Mouse (Mus musculus): ENCODE measurements at regions not wholly inside any gene's neighbourhood (a gene's known extent, or its start where the extent isn't known, plus 50 kb on each side); places are given as distances from the start of the nearest gene placed in this dataset.

- no peak for ATAC-seq (ENCODE audit: insufficient number of reproducible peaks, low FRiP score, low TSS enrichment, low read depth)
- H3K9me3 ChIP-seq (ENCODE audit: control insufficient read depth, low read length), result no peaks in the 10 kb centered on the region
- WGBS, result 76% methylated on average over 14 of the region's 14 CpGs
These were observed 223.5 kb upstream of the Spdye4c start for GRCm38 (mm10) chr2:128367266-128368150.

GRCm38 (mm10) chr2:128368534-128369273 is 222.3 kb upstream of the Spdye4c start:
- no peak for DNase-seq (ENCODE audit: low spot score)
- ATAC-seq (ENCODE audit: insufficient number of reproducible peaks, low FRiP score, low TSS enrichment, low read depth), result no peak
- Histone ChIP-seq H3K27ac (replicated peaks; ENCODE audit: low read depth, low read length) (no peak overlapping the region), H3K4me2 (ENCODE audit: low read depth, severe bottlenecking) (no peak overlapping the region), H3K36me3 (ENCODE audit: control insufficient read depth, insufficient read depth, low read length) (no peaks in the 10 kb centered on the region), H3K9me3 (ENCODE audit: control insufficient read depth, low read length) (no peaks in the 10 kb centered on the region), H3K9ac (ENCODE audit: low read length) (no peak overlapping the region), H3K27me3 (ENCODE audit: control insufficient read depth, insufficient read depth, low read length) (no peaks in the 10 kb centered on the region), H3K4me3 (ENCODE audit: low read depth, low read length) (no peak overlapping the region), H3K4me1 (ENCODE audit: control insufficient read depth, insufficient read depth, low read length) (peaks cover 6% of the 10 kb centered on the region)
- 78% methylated on average over 7 of the region's 7 CpGs for WGBS

More at GRCm38 (mm10) chr2:128367266-128368150, 223.5 kb upstream of the Spdye4c start:
- Histone ChIP-seq H3K4me3 (ENCODE audit: low read depth, low read length) (no peak overlapping the region), H3K36me3 (ENCODE audit: control insufficient read depth, insufficient read depth, low read length) (no peaks in the 10 kb centered on the region), H3K27me3 (ENCODE audit: control insufficient read depth, insufficient read depth, low read length) (no peaks in the 10 kb centered on the region), H3K4me1 (ENCODE audit: control insufficient read depth, insufficient read depth, low read length) (peaks cover 9% of the 10 kb centered on the region), H3K27ac (replicated peaks; ENCODE audit: low read depth, low read length) (no peak overlapping the region), H3K9ac (ENCODE audit: low read length) (no peak overlapping the region), H3K4me2 (ENCODE audit: low read depth, severe bottlenecking) (no peak overlapping the region)
- no peak for DNase-seq (ENCODE audit: low spot score)

DNA sequence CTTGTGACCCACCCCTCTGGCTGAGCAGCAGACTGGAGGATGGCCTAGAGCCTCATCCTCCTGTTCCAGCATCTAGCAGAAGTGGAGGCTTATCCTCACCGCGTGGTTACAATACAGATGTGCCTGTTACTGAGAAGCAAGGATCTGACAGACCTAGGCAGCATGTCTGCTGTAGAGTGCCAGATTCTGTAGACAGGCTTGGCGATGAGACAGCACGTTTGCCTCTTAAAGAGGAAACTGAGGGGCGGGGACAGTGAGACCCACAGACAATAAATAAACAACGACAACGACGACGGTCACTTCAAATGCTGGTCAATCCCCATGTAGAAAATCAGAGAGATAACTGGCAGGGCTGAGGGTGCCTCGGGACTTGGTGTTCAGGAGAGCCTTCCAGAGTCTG is 220.2 kb upstream of the Spdye4c start:
- Histone ChIP-seq H3K27ac (replicated peaks; ENCODE audit: low read depth, low read length) (no peak overlapping the region), H3K36me3 (ENCODE audit: control insufficient read depth, insufficient read depth, low read length) (no peaks in the 10 kb centered on the region), H3K4me3 (ENCODE audit: low read depth, low read length) (no peak overlapping the region), H3K9ac (ENCODE audit: low read length) (no peak overlapping the region), H3K4me1 (ENCODE audit: control insufficient read depth, insufficient read depth, low read length) (no peaks in the 10 kb centered on the region), H3K9me3 (ENCODE audit: control insufficient read depth, low read length) (no peaks in the 10 kb centered on the region), H3K27me3 (ENCODE audit: control insufficient read depth, insufficient read depth, low read length) (no peaks in the 10 kb centered on the region), H3K4me2 (ENCODE audit: low read depth, severe bottlenecking) (no peak overlapping the region)
- ATAC-seq (ENCODE audit: insufficient number of reproducible peaks, low FRiP score, low TSS enrichment, low read depth) (no peak), DNase-seq (ENCODE audit: low spot score) (no peak)
- WGBS, result 71% methylated on average over 10 of the region's 10 CpGs

DNA sequence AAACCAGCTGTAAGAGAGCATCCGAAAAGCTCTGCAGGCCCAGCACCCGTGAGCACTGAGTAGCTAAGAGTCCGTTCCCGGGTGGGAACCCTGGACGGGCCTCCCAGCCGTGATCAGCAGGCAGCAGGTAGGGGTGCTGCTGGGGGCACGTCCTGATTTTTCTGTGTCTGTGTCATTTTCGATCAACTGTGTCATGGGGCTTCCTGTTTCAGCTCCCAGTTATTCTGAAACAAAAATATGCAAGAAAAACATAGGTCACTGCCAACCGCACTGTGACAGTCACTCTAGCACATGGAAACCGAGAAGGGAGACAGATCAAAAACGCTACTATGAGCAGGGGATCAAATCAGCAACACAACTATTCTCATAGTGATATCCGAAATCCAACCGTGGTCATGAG is 218.8 kb upstream of the Spdye4c start:
- Histone ChIP-seq H3K27me3 (ENCODE audit: control insufficient read depth, insufficient read depth, low read length) (no peaks in the 10 kb centered on the region), H3K9ac (ENCODE audit: low read length) (no peak overlapping the region), H3K36me3 (ENCODE audit: control insufficient read depth, insufficient read depth, low read length) (no peaks in the 10 kb centered on the region), H3K27ac (replicated peaks; ENCODE audit: low read depth, low read length) (no peak overlapping the region), H3K4me3 (ENCODE audit: low read depth, low read length) (no peak overlapping the region), H3K4me2 (ENCODE audit: low read depth, severe bottlenecking) (no peak overlapping the region), H3K9me3 (ENCODE audit: control insufficient read depth, low read length) (no peaks in the 10 kb centered on the region), H3K4me1 (ENCODE audit: control insufficient read depth, insufficient read depth, low read length) (peaks cover 3% of the 10 kb centered on the region)
- ATAC-seq (ENCODE audit: insufficient number of reproducible peaks, low FRiP score, low TSS enrichment, low read depth) (no peak), DNase-seq (ENCODE audit: low spot score) (no peak)
- 90% methylated on average over 13 of the region's 13 CpGs for WGBS

GRCm38 (mm10) chr2:128373363-128374252 is 217.4 kb upstream of the Spdye4c start:
- DNase-seq (ENCODE audit: low spot score), result no peak
- Histone ChIP-seq H3K27ac (replicated peaks; ENCODE audit: low read depth, low read length) (no peak overlapping the region), H3K4me3 (ENCODE audit: low read depth, low read length) (no peak overlapping the region), H3K4me1 (ENCODE audit: control insufficient read depth, insufficient read depth, low read length) (peaks cover 5% of the 10 kb centered on the region), H3K27me3 (ENCODE audit: control insufficient read depth, insufficient read depth, low read length) (no peaks in the 10 kb centered on the region), H3K9me3 (ENCODE audit: control insufficient read depth, low read length) (no peaks in the 10 kb centered on the region), H3K4me2 (ENCODE audit: low read depth, severe bottlenecking) (no peak overlapping the region), H3K9ac (ENCODE audit: low read length) (no peak overlapping the region), H3K36me3 (ENCODE audit: control insufficient read depth, insufficient read depth, low read length) (no peaks in the 10 kb centered on the region)
- 71% methylated on average over 12 of the region's 12 CpGs for WGBS
- ATAC-seq (ENCODE audit: insufficient number of reproducible peaks, low FRiP score, low TSS enrichment, low read depth), result no peak

GRCm38 (mm10) chr2:128374253-128374566 is 216.8 kb upstream of the Spdye4c start:
- Histone ChIP-seq H3K9ac (ENCODE audit: low read length) (no peak overlapping the region), H3K27ac (replicated peaks; ENCODE audit: low read depth, low read length) (no peak overlapping the region), H3K4me1 (ENCODE audit: control insufficient read depth, insufficient read depth, low read length) (peaks cover 5% of the 10 kb centered on the region), H3K9me3 (ENCODE audit: control insufficient read depth, low read length) (no peaks in the 10 kb centered on the region), H3K4me2 (ENCODE audit: low read depth, severe bottlenecking) (no peak overlapping the region), H3K27me3 (ENCODE audit: control insufficient read depth, insufficient read depth, low read length) (no peaks in the 10 kb centered on the region), H3K4me3 (ENCODE audit: low read depth, low read length) (no peak overlapping the region), H3K36me3 (ENCODE audit: control insufficient read depth, insufficient read depth, low read length) (no peaks in the 10 kb centered on the region)
- no peak for DNase-seq (ENCODE audit: low spot score)
- ATAC-seq (ENCODE audit: insufficient number of reproducible peaks, low FRiP score, low TSS enrichment, low read depth), result no peak
- 79% methylated on average over 2 of the region's 2 CpGs for WGBS

- Histone ChIP-seq H3K4me2 (ENCODE audit: low read depth, severe bottlenecking) (no peak overlapping the region), H3K4me3 (ENCODE audit: low read depth, low read length) (no peak overlapping the region), H3K27me3 (ENCODE audit: control insufficient read depth, insufficient read depth, low read length) (no peaks in the 10 kb centered on the region), H3K4me1 (ENCODE audit: control insufficient read depth, insufficient read depth, low read length) (peaks cover 5% of the 10 kb centered on the region), H3K9ac (ENCODE audit: low read length) (no peak overlapping the region), H3K36me3 (ENCODE audit: control insufficient read depth, insufficient read depth, low read length) (no peaks in the 10 kb centered on the region), H3K27ac (replicated peaks; ENCODE audit: low read depth, low read length) (no peak overlapping the region), H3K9me3 (ENCODE audit: control insufficient read depth, low read length) (no peaks in the 10 kb centered on the region)
- WGBS, result 90% methylated on average over 5 of the region's 5 CpGs
- ATAC-seq (ENCODE audit: insufficient number of reproducible peaks, low FRiP score, low TSS enrichment, low read depth) (no peak), DNase-seq (ENCODE audit: low spot score) (no peak)
These were observed 216.1 kb upstream of the Spdye4c start for GRCm38 (mm10) chr2:128374926-128375325.

- Histone ChIP-seq H3K4me1 (ENCODE audit: control insufficient read depth, insufficient read depth, low read length) (peaks cover 5% of the 10 kb centered on the region), H3K9ac (ENCODE audit: low read length) (no peak overlapping the region), H3K27ac (replicated peaks; ENCODE audit: low read depth, low read length) (no peak overlapping the region), H3K4me2 (ENCODE audit: low read depth, severe bottlenecking) (no peak overlapping the region), H3K36me3 (ENCODE audit: control insufficient read depth, insufficient read depth, low read length) (no peaks in the 10 kb centered on the region), H3K4me3 (ENCODE audit: low read depth, low read length) (no peak overlapping the region), H3K9me3 (ENCODE audit: control insufficient read depth, low read length) (no peaks in the 10 kb centered on the region), H3K27me3 (ENCODE audit: control insufficient read depth, insufficient read depth, low read length) (no peaks in the 10 kb centered on the region)
- WGBS, result 91% methylated on average over 3 of the region's 3 CpGs
- no peak for DNase-seq (ENCODE audit: low spot score)
- no peak for ATAC-seq (ENCODE audit: insufficient number of reproducible peaks, low FRiP score, low TSS enrichment, low read depth)
These were observed 215.2 kb upstream of the Spdye4c start for GRCm38 (mm10) chr2:128375827-128376226.
